Mouse (Mus musculus) kidney, postnatal 25 days (tissue): ENCODE data around the gene Acan.

ENCODE experiments used
- DNase-seq, 2 experiments: peaks; one replicate each; pipeline ENCODE4 v3.0.0; 2021; ENCODE audit warnings: mixed read lengths in 2 of 2

The Acan gene

GRCm38 (mm10) chr7:79053383-79053889 is at the start of gene Acan:
Acan (plus strand) TSS chr7:79053483.
- no peak for DNase-seq

- DNase-seq: no peak
These were observed 31.9 kb upstream of the Acan start for GRCm38 (mm10) chr7:79021293-79021905.

- DNase-seq: no peak
These were observed 24.1 kb upstream of the Acan start for GRCm38 (mm10) chr7:79029138-79029537.

GRCm38 (mm10) chr7:79033745-79034144 is 19.5 kb upstream of the Acan start:
- DNase-seq: no peak

GRCm38 (mm10) chr7:79034521-79034920 is 18.8 kb upstream of the Acan start:
- no peak for DNase-seq

- DNase-seq: no peak
These were observed 1.2 kb upstream of the Acan start for GRCm38 (mm10) chr7:79052081-79052480.

GRCm38 (mm10) chr7:79052521-79053382 is 531 bp upstream of the Acan start:
- no peak for DNase-seq

GRCm38 (mm10) chr7:79054111-79054510 is 828 bp downstream of the Acan start:
- DNase-seq: no peak

- no peak for DNase-seq
These were observed 5.3 kb downstream of the Acan start for GRCm38 (mm10) chr7:79058546-79058945.

- DNase-seq: no peak
These were observed 14.2 kb downstream of the Acan start for GRCm38 (mm10) chr7:79067466-79067865.

GRCm38 (mm10) chr7:79068231-79068630 is 14.9 kb downstream of the Acan start:
- no peak for DNase-seq

- no peak for DNase-seq
These were observed 25.9 kb downstream of the Acan start for GRCm38 (mm10) chr7:79079212-79079611.

- peak; percentile 66 to 82 for DNase-seq
These were observed 27.5 kb downstream of the Acan start for GRCm38 (mm10) chr7:79080572-79081399.

- peak in 1 of 2 experiments; percentile 45 for DNase-seq
These were observed 35.8 kb downstream of the Acan start for GRCm38 (mm10) chr7:79089111-79089510.

GRCm38 (mm10) chr7:79096492-79096891 is 43.2 kb downstream of the Acan start:
- no peak for DNase-seq

- DNase-seq: no peak
These were observed 60.6 kb downstream of the Acan start for GRCm38 (mm10) chr7:79113848-79114247.

GRCm38 (mm10) chr7:79123465-79123864 is 70.2 kb downstream of the Acan start:
- DNase-seq: no peak

GRCm38 (mm10) chr7:79129883-79130282 is 76.6 kb downstream of the Acan start:
- no peak for DNase-seq

GRCm38 (mm10) chr7:79130385-79130784 is 77.1 kb downstream of the Acan start:
- no peak for DNase-seq

GRCm38 (mm10) chr7:79130843-79131444 is 77.7 kb downstream of the Acan start, which contains the start of gene Hapln3:
Hapln3 (minus strand) TSS chr7:79131018.
- DNase-seq: peak; percentile 31 to 56

GRCm38 (mm10) chr7:79133391-79133790 is 80.1 kb downstream of the Acan start:
- DNase-seq: no peak

GRCm38 (mm10) chr7:79139328-79139824 is 86.1 kb downstream of the Acan start:
- peak in 1 of 2 experiments; percentile 18 for DNase-seq
